Comparison of ENCODE assay signal across 16 mouse cellular contexts in the genomic region with DNA sequence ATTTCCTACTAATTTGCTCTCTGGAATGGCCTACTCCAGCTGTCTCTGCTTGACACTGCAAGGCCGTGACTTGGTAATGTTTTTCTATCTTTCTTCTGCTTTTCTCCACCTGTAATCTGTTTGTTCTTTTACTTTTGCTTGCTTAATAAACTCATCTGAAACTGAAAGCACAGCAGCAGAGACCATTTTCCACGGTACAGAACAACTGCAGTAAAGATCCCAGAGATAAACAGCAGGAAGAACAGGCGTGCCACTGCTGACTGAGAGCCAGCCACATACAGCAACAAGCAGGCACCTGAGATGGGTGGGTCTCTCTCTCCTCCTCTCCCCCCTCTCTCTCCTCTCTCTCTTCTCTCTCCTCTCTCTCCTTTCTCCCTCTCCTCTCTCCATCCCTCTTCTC. TPM values are rescaled to one million over a fixed set of nuclear protein-coding genes. Genes with fewer than 3 reads are reported as not detected.
DNase-seq lines count a peak whose midpoint lies in the region; ATAC-seq and TF ChIP-seq lines count a peak whose summit lies in the region.
"Had no signal": no experiment of that assay in that cellular context is flagged by ENCODE, and none has a peak within 500 bp of the region (broad histone marks: within the 10 kb centered on the region; RNA-seq: fewer than 3 reads in every experiment).

No protein-coding gene starts in this region.

- H3K4me3 ChIP-seq in heart, postnatal 0 days (ENCODE audit: low read depth, low read length) = no peak overlapping the region
- H3K4me3 ChIP-seq in hindbrain, postnatal 0 days (ENCODE audit: low read length) = no peak overlapping the region
- no peak overlapping the region for H3K4me3 ChIP-seq in midbrain, embryonic 13.5 days (replicated peaks)
- H3K4me3 ChIP-seq: gastrocnemius, adult 2 months; liver, embryonic 12.5 days; stomach, embryonic 15.5 days had no signal

- no peaks in the 10 kb centered on the region for H3K27me3 ChIP-seq in heart, postnatal 0 days (ENCODE audit: control insufficient read depth, insufficient read depth, low read length)
- H3K27me3 ChIP-seq in hindbrain, postnatal 0 days (ENCODE audit: insufficient read depth, low read length) = no peaks in the 10 kb centered on the region
- H3K27me3 ChIP-seq in midbrain, embryonic 13.5 days = no peaks in the 10 kb centered on the region
- H3K27me3 ChIP-seq: liver, embryonic 12.5 days; stomach, embryonic 15.5 days had no signal

- TF ChIP-seq CTCF in heart, postnatal 0 days (IDR thresholded peaks at IDR 0.05; ENCODE audit: low read depth) = no peak
- no peak for TF ChIP-seq CTCF in hindbrain, postnatal 0 days (IDR thresholded peaks at IDR 0.05; ENCODE audit: low read depth)

- H3K27ac ChIP-seq in heart, postnatal 0 days (ENCODE audit: low read depth) = peak overlapping the region; percentile 9; the same call in 1 of the 2 replicates
- no peak overlapping the region for H3K27ac ChIP-seq in hindbrain, postnatal 0 days
- H3K27ac ChIP-seq in midbrain, embryonic 13.5 days = no peak overlapping the region
- H3K27ac ChIP-seq: gastrocnemius, adult 2 months; liver, embryonic 12.5 days; stomach, embryonic 15.5 days had no signal

- H3K4me2 ChIP-seq in heart, postnatal 0 days (ENCODE audit: low read depth, low read length) = no peak overlapping the region
- H3K4me2 ChIP-seq in hindbrain, postnatal 0 days (ENCODE audit: low read depth, low read length) = no peak overlapping the region
- no peak overlapping the region for H3K4me2 ChIP-seq in midbrain, embryonic 13.5 days (replicated peaks)
- H3K4me2 ChIP-seq: liver, embryonic 12.5 days; stomach, embryonic 15.5 days had no signal

- ATAC-seq in heart, postnatal 0 days (ENCODE audit: insufficient read depth, low read depth) = no peak
- peak; percentile 3 to 43; a peak in 2 of 4 replicates for ATAC-seq in hematopoietic stem cell, adult 5-6 weeks (replicated peaks in 1 of 2; ENCODE audit: insufficient read depth in 1 of 2, low FRiP score in 2 of 2, low TSS enrichment in 1 of 2, low read depth in 1 of 2, poor library complexity in 2 of 2, severe bottlenecking in 2 of 2)
- ATAC-seq in hindbrain, postnatal 0 days = no peak
- no peak for ATAC-seq in midbrain, embryonic 13.5 days
- ATAC-seq: liver, embryonic 12.5 days had no signal

- no peak for TF ChIP-seq EP300 in heart, postnatal 0 days (IDR thresholded peaks at IDR 0.05; ENCODE audit: low read depth)

- WGBS in heart, postnatal 0 days = 51% methylated on average over 3 of the region's 3 CpGs
- 65% methylated on average over 3 of the region's 3 CpGs for WGBS in hindbrain, postnatal 0 days
- WGBS in midbrain, embryonic 13.5 days = 82% methylated on average over 3 of the region's 3 CpGs

- H3K36me3 ChIP-seq in heart, postnatal 0 days (replicated peaks; ENCODE audit: control insufficient read depth, insufficient read depth, low read length) = peaks cover 12% of the 10 kb centered on the region
- peaks cover 20% of the 10 kb centered on the region; the same call in 1 of the 2 replicates for H3K36me3 ChIP-seq in hindbrain, postnatal 0 days (ENCODE audit: insufficient read depth, low read length)
- H3K36me3 ChIP-seq in midbrain, embryonic 13.5 days = peaks cover 36% of the 10 kb centered on the region

- no peak for DNase-seq in heart, postnatal 0 days (ENCODE audit: low spot score)
- DNase-seq in heart, postnatal 4 days = no peak
- DNase-seq in CD4-positive helper T cell, adult 2 months (ENCODE audit: low read depth, low spot score) = peak; percentile 74
- DNase-seq in thymus, adult 18-20 months = peak; percentile 35 to 65
- DNase-seq in hindbrain, postnatal 0 days (ENCODE audit: low spot score) = no peak
- no peak for DNase-seq in adrenal gland, postnatal 36 days
- DNase-seq: adrenal gland, postnatal 14 days; cerebellum, adult 11-12 months; embryo, embryonic 11 days; gastrocnemius, adult 2 months; lung, postnatal 36 days had no signal

- no peaks in the 10 kb centered on the region for H3K4me1 ChIP-seq in heart, postnatal 0 days (ENCODE audit: control insufficient read depth, insufficient read depth)
- H3K4me1 ChIP-seq in hindbrain, postnatal 0 days (ENCODE audit: insufficient read depth, low read length) = no peaks in the 10 kb centered on the region
- 0 out of 2 replicates have a peak, but pooled peaks cover 4% of the 10 kb centered on the region for H3K4me1 ChIP-seq in midbrain, embryonic 13.5 days (replicated peaks)
- H3K4me1 ChIP-seq: liver, embryonic 12.5 days; stomach, embryonic 15.5 days had no signal

- H3K9me3 ChIP-seq in heart, postnatal 0 days (replicated peaks; ENCODE audit: control insufficient read depth, low read length) = no peaks in the 10 kb centered on the region
- H3K9me3 ChIP-seq in hindbrain, postnatal 0 days (ENCODE audit: low read length) = no peaks in the 10 kb centered on the region
- no peaks in the 10 kb centered on the region for H3K9me3 ChIP-seq in midbrain, embryonic 13.5 days
- H3K9me3 ChIP-seq: liver, embryonic 12.5 days; stomach, embryonic 15.5 days had no signal

- no peak overlapping the region for H3K9ac ChIP-seq in heart, postnatal 0 days (replicated peaks; ENCODE audit: low read depth, low read length)
- no peak overlapping the region for H3K9ac ChIP-seq in hindbrain, postnatal 0 days (replicated peaks; ENCODE audit: low read length)
- H3K9ac ChIP-seq in midbrain, embryonic 13.5 days (replicated peaks) = no peak overlapping the region
- H3K9ac ChIP-seq: liver, embryonic 12.5 days; stomach, embryonic 15.5 days had no signal

RNA-seq across cellular contexts. Expression of a gene that starts 14.8 kb away (rescaled TPM):
- total RNA-seq in heart, postnatal 0 days (2014; rRNA removed; ENCODE audit: low replicate concordance) = 9.5 and 24.4 TPM in 2 replicates
- 4.2 and 5.5 TPM in 2 replicates for polyA plus RNA-seq in heart, postnatal 0 days (2015; fragmentation: Nextera tagmentation; extraction: Ambion mirVana)
- 1 to 10 TPM; 5.3 to 6.0 TPM for total RNA-seq in heart, postnatal 4 days (2021)
- 41.1 and 67.9 TPM in 2 replicates for total RNA-seq in hematopoietic stem cell, adult 5-6 weeks (2017)
- total RNA-seq in hindbrain, postnatal 0 days (2014; rRNA removed) = 10.6 and 16.7 TPM in 2 replicates
- 7.4 and 8.7 TPM in 2 replicates for polyA plus RNA-seq in hindbrain, postnatal 0 days (2015; fragmentation: Nextera tagmentation; extraction: Ambion mirVana)
- polyA plus RNA-seq in midbrain, embryonic 13.5 days (2015; fragmentation: Nextera tagmentation; extraction: Ambion mirVana) = 4.9 and 5.2 TPM in 2 replicates
- total RNA-seq in adrenal gland, postnatal 36 days (2021) = 10 to 100 TPM; 13.1 to 47.7 TPM

RNA-seq across cellular contexts. Expression of a gene that starts 22.5 kb away (rescaled TPM):
- total RNA-seq in heart, postnatal 0 days (2014; rRNA removed; ENCODE audit: low replicate concordance) = 23.0 and 36.6 TPM in 2 replicates
- 83.5 and 94.3 TPM in 2 replicates for polyA plus RNA-seq in heart, postnatal 0 days (2015; fragmentation: Nextera tagmentation; extraction: Ambion mirVana)
- 10 to 100 TPM; 42.4 to 48.6 TPM for total RNA-seq in heart, postnatal 4 days (2021)
- 19.6 and 29.7 TPM in 2 replicates for total RNA-seq in hematopoietic stem cell, adult 5-6 weeks (2017)
- 59.5 and 74.4 TPM in 2 replicates for total RNA-seq in hindbrain, postnatal 0 days (2014; rRNA removed)
- 169 and 173 TPM in 2 replicates for polyA plus RNA-seq in hindbrain, postnatal 0 days (2015; fragmentation: Nextera tagmentation; extraction: Ambion mirVana)
- polyA plus RNA-seq in midbrain, embryonic 13.5 days (2015; fragmentation: Nextera tagmentation; extraction: Ambion mirVana) = 173 and 179 TPM in 2 replicates
- total RNA-seq in adrenal gland, postnatal 36 days (2021) = 10 to 100 TPM; 55.4 to 85.3 TPM

RNA-seq across cellular contexts. Expression of a gene that starts 52.2 kb away (rescaled TPM):
- 1.9 and 6.3 TPM in 2 replicates for total RNA-seq in heart, postnatal 0 days (2014; rRNA removed; ENCODE audit: low replicate concordance)
- polyA plus RNA-seq in heart, postnatal 0 days (2015; fragmentation: Nextera tagmentation; extraction: Ambion mirVana) = 0.34 and 1.5 TPM in 2 replicates
- total RNA-seq in heart, postnatal 4 days (2021) = 1 to 10 TPM; 6.0 to 7.8 TPM
- total RNA-seq in hematopoietic stem cell, adult 5-6 weeks (2017) = 0.19 TPM in 1 of 2 replicates, not detected in the other
- 38.2 and 55.7 TPM in 2 replicates for total RNA-seq in hindbrain, postnatal 0 days (2014; rRNA removed)
- polyA plus RNA-seq in hindbrain, postnatal 0 days (2015; fragmentation: Nextera tagmentation; extraction: Ambion mirVana) = 20.4 and 23.1 TPM in 2 replicates
- 10.4 and 13.4 TPM in 2 replicates for polyA plus RNA-seq in midbrain, embryonic 13.5 days (2015; fragmentation: Nextera tagmentation; extraction: Ambion mirVana)
- under 1 TPM in 1 of 2 experiments, not detected in 1; 0.20 TPM for total RNA-seq in adrenal gland, postnatal 36 days (2021)
- total RNA-seq: gastrocnemius, adult 2 months; neutrophil, adult 5-6 weeks had no signal

Comparison
In these comparisons a context has a peak if more than half of its experiments do, and no peak if none do; other contexts are left out.
1. ATAC-seq: peak in hematopoietic stem cell, adult 5-6 weeks (2 of 2); none in heart, postnatal 0 days (single experiment), hindbrain, postnatal 0 days (single experiment) and midbrain, embryonic 13.5 days (single experiment).
2. DNase-seq: peak in CD4-positive helper T cell, adult 2 months (single experiment) and thymus, adult 18-20 months (2 of 2); none in heart, postnatal 0 days (single experiment), heart, postnatal 4 days (single experiment), hindbrain, postnatal 0 days (single experiment) and adrenal gland, postnatal 36 days (0 of 2).